Mouse (Mus musculus): Measurements from ENCODE around the gene Arhgap24.

- TF ChIP-seq POLR2A (IDR thresholded peaks at IDR 0.05; ENCODE audit: borderline replicate concordance, low read depth, low read length) (no peak), CTCF (IDR thresholded peaks at IDR 0.05; ENCODE audit: low read depth, low read length) (no peak)
Measured at GRCm38 (mm10) chr5:102920199-102920598, 439.0 kb downstream of the Arhgap24 start.
